Mouse (Mus musculus) stomach, postnatal 0 days (tissue): ENCODE data around the gene Ssxa1.
"Not testable (repeated sequence)": the region's sequence is repeated elsewhere in the genome, so short reads cannot be mapped to it uniquely, and the experiment has no call there.

Source experiments
- CTCF ChIP-seq: IDR thresholded peaks from 2 replicates; pipeline ENCODE4 v1.5.1; 2016; ENCODE audit warnings: antibody characterized with exemption, low read depth, mild to moderate bottlenecking, moderate library complexity
- EP300 ChIP-seq: optimal IDR thresholded peaks from 2 replicates; pipeline ENCODE3; 2016; ENCODE audit warnings: antibody characterized with exemption

GRCm38 (mm10) chrX:21146675-21147074 is 31.1 kb downstream of the Ssxa1 start:
- TF ChIP-seq CTCF, EP300: not testable (repeated sequence)
